Mouse (Mus musculus): ENCODE measurements around the gene 2510002D24Rik. TPM values are rescaled to one million over a fixed set of nuclear protein-coding genes. Genes with fewer than 3 reads are reported as not detected.
A peak's percentile ranks its signal among the peaks of the same experiment; 100 is the strongest.
"Not testable (repeated sequence)": the region's sequence is repeated elsewhere in the genome, so short reads cannot be mapped to it uniquely, and the experiment has no call there.

The 2510002D24Rik gene
- polyA plus RNA-seq, 1 experiment from 2014 or later = 23.8 TPM

- peak; percentile 88 for DNase-seq
- H3K9ac ChIP-seq = peak within 1 kb of the TSS; percentile 83
- peak; percentile 90 for ATAC-seq (ENCODE audit: low read depth)
- peaks cover 44% of the 10 kb centered on the region for H3K4me1 ChIP-seq (replicated peaks)
- no peaks in the 10 kb centered on the region for H3K9me3 ChIP-seq (replicated peaks)
- under 1% methylated on average over 42 of the region's 42 CpGs for WGBS (ENCODE audit: insufficient replicate concordance)
- peak within 1 kb of the TSS; percentile 80 for H3K4me2 ChIP-seq
- peaks cover 60% of the 10 kb centered on the region for H3K36me3 ChIP-seq
- H3K27me3 ChIP-seq = no peaks in the 10 kb centered on the region
- H3K27ac ChIP-seq = peak within 1 kb of the TSS; percentile 78
- H3K4me3 ChIP-seq (replicated peaks) = peak within 1 kb of the TSS; percentile 73
Measured at GRCm38 (mm10) chr16:18811468-18812384, 24.7 kb upstream of the 2510002D24Rik start, which contains the start of the genes Ufd1 and Cdc45. TSS of gene Ufd1 (plus strand) at chr16:18811779. TSS of gene Cdc45 (minus strand) at chr16:18811987.

GRCm38 (mm10) chr16:18812385-18812910 is 23.9 kb upstream of the 2510002D24Rik start:
- DNase-seq = no peak
- peak overlapping the region; percentile 81 for H3K9ac ChIP-seq
- H3K27me3 ChIP-seq = no peaks in the 10 kb centered on the region
- ATAC-seq (ENCODE audit: low read depth) = peak; percentile 50
- peak overlapping the region; percentile 80 for H3K4me2 ChIP-seq
- H3K4me1 ChIP-seq (replicated peaks) = peaks cover 44% of the 10 kb centered on the region
- WGBS (ENCODE audit: insufficient replicate concordance) = 1% methylated on average over 31 of the region's 31 CpGs
- H3K27ac ChIP-seq = peak overlapping the region; percentile 78
- peaks cover 60% of the 10 kb centered on the region for H3K36me3 ChIP-seq
- no peaks in the 10 kb centered on the region for H3K9me3 ChIP-seq (replicated peaks)
- peak overlapping the region; percentile 73 for H3K4me3 ChIP-seq (replicated peaks)

GRCm38 (mm10) chr16:18822356-18822755 is 14.0 kb upstream of the 2510002D24Rik start:
- Histone ChIP-seq H3K4me3 (replicated peaks) (no peak overlapping the region), H3K4me2 (no peak overlapping the region), H3K27ac (no peak overlapping the region), H3K4me1 (replicated peaks) (peaks cover 21% of the 10 kb centered on the region), H3K9me3 (replicated peaks) (no peaks in the 10 kb centered on the region), H3K9ac (no peak overlapping the region), H3K36me3 (peaks cover 98% of the 10 kb centered on the region), H3K27me3 (no peaks in the 10 kb centered on the region)
- DNase-seq (no peak), ATAC-seq (ENCODE audit: low read depth) (peak; percentile 23; the same call in 1 of the 2 replicates)
- WGBS (ENCODE audit: insufficient replicate concordance) = 25% methylated on average over 1 of the region's 1 CpGs

- Histone ChIP-seq H3K27me3 (no peaks in the 10 kb centered on the region), H3K9me3 (replicated peaks) (no peaks in the 10 kb centered on the region), H3K36me3 (peaks cover 98% of the 10 kb centered on the region), H3K27ac (no peak overlapping the region), H3K9ac (no peak overlapping the region), H3K4me2 (no peak overlapping the region), H3K4me1 (replicated peaks) (peaks cover 21% of the 10 kb centered on the region), H3K4me3 (replicated peaks) (no peak overlapping the region)
- 73% methylated on average over 4 of the region's 4 CpGs for WGBS (ENCODE audit: insufficient replicate concordance)
- ATAC-seq (ENCODE audit: low read depth) (no peak), DNase-seq (no peak)
Measured at GRCm38 (mm10) chr16:18822925-18823324, 13.5 kb upstream of the 2510002D24Rik start.

- 82% methylated on average over 3 of the region's 3 CpGs for WGBS (ENCODE audit: insufficient replicate concordance)
- H3K9me3 ChIP-seq (replicated peaks) = no peaks in the 10 kb centered on the region
- H3K36me3 ChIP-seq = peaks cover 98% of the 10 kb centered on the region
- DNase-seq (no peak), ATAC-seq (ENCODE audit: low read depth) (no peak)
- H3K27ac ChIP-seq = no peak overlapping the region
- H3K4me1 ChIP-seq (replicated peaks) = no peaks in the 10 kb centered on the region
- H3K9ac ChIP-seq = no peak overlapping the region
- H3K4me2 ChIP-seq = no peak overlapping the region
- no peaks in the 10 kb centered on the region for H3K27me3 ChIP-seq
- H3K4me3 ChIP-seq (replicated peaks) = no peak overlapping the region
Measured at GRCm38 (mm10) chr16:18828630-18829029, 7.7 kb upstream of the 2510002D24Rik start.

GRCm38 (mm10) chr16:18829102-18829501 is 7.3 kb upstream of the 2510002D24Rik start:
- no peak for DNase-seq

GRCm38 (mm10) chr16:18833486-18833885 is 2.9 kb upstream of the 2510002D24Rik start:
- no peak overlapping the region for H3K4me3 ChIP-seq (replicated peaks)
- no peak overlapping the region for H3K4me2 ChIP-seq
- DNase-seq = no peak
- no peak overlapping the region for H3K9ac ChIP-seq
- H3K27ac ChIP-seq = no peak overlapping the region
- 86% methylated on average over 2 of the region's 2 CpGs for WGBS (ENCODE audit: insufficient replicate concordance)
- peaks cover 13% of the 10 kb centered on the region for H3K4me1 ChIP-seq (replicated peaks)
- H3K27me3 ChIP-seq = no peaks in the 10 kb centered on the region
- ATAC-seq (ENCODE audit: low read depth) = no peak
- no peaks in the 10 kb centered on the region for H3K9me3 ChIP-seq (replicated peaks)
- H3K36me3 ChIP-seq = peaks cover 74% of the 10 kb centered on the region

More at GRCm38 (mm10) chr16:18829102-18829501, 7.3 kb upstream of the 2510002D24Rik start:
- H3K36me3 ChIP-seq = peaks cover 98% of the 10 kb centered on the region
- H3K4me2 ChIP-seq = no peak overlapping the region
- H3K9ac ChIP-seq = no peak overlapping the region
- WGBS (ENCODE audit: insufficient replicate concordance) = 79% methylated on average over 6 of the region's 6 CpGs
- ATAC-seq (ENCODE audit: low read depth) = no peak
- no peak overlapping the region for H3K27ac ChIP-seq
- H3K9me3 ChIP-seq (replicated peaks) = no peaks in the 10 kb centered on the region
- no peaks in the 10 kb centered on the region for H3K4me1 ChIP-seq (replicated peaks)
- no peak overlapping the region for H3K4me3 ChIP-seq (replicated peaks)
- H3K27me3 ChIP-seq = no peaks in the 10 kb centered on the region

GRCm38 (mm10) chr16:18836073-18836467 is 308 bp upstream of the 2510002D24Rik start:
- ATAC-seq (ENCODE audit: low read depth) (peak; percentile 14; the same call in 1 of the 2 replicates), DNase-seq (no peak)
- WGBS (ENCODE audit: insufficient replicate concordance) = 27% methylated on average over 3 of the region's 3 CpGs
- Histone ChIP-seq H3K36me3 (peaks cover 58% of the 10 kb centered on the region), H3K4me1 (replicated peaks) (peaks cover 13% of the 10 kb centered on the region), H3K9me3 (replicated peaks) (no peaks in the 10 kb centered on the region), H3K9ac (peak overlapping the region; percentile 95; the same call in 1 of the 2 replicates), H3K4me2 (peak overlapping the region; percentile 85), H3K4me3 (replicated peaks) (peak overlapping the region; percentile 90), H3K27ac (no peak overlapping the region; the same call in 1 of the 2 replicates), H3K27me3 (no peaks in the 10 kb centered on the region)

GRCm38 (mm10) chr16:18838346-18838745 is 2.0 kb downstream of the 2510002D24Rik start:
- no peak for DNase-seq
- ATAC-seq (ENCODE audit: low read depth) = no peak
- no peaks in the 10 kb centered on the region for H3K9me3 ChIP-seq (replicated peaks)

GRCm38 (mm10) chr16:18846301-18846820 is 10.0 kb downstream of the 2510002D24Rik start:
- Histone ChIP-seq H3K27me3 (no peaks in the 10 kb centered on the region), H3K4me2 (no peak overlapping the region), H3K36me3 (no peaks in the 10 kb centered on the region), H3K9ac (no peak overlapping the region), H3K4me3 (replicated peaks) (no peak overlapping the region), H3K9me3 (replicated peaks) (no peaks in the 10 kb centered on the region), H3K27ac (no peak overlapping the region), H3K4me1 (replicated peaks) (no peaks in the 10 kb centered on the region)
- DNase-seq (no peak), ATAC-seq (ENCODE audit: low read depth) (no peak)
- WGBS (ENCODE audit: insufficient replicate concordance) = 75% methylated on average over 15 of the region's 15 CpGs

More at GRCm38 (mm10) chr16:18838346-18838745, 2.0 kb downstream of the 2510002D24Rik start:
- H3K27me3 ChIP-seq = no peaks in the 10 kb centered on the region
- no peak overlapping the region for H3K9ac ChIP-seq
- peaks cover 35% of the 10 kb centered on the region for H3K36me3 ChIP-seq
- WGBS (ENCODE audit: insufficient replicate concordance) = 82% methylated on average over 4 of the region's 4 CpGs
- H3K4me2 ChIP-seq = no peak overlapping the region
- no peak overlapping the region for H3K4me3 ChIP-seq (replicated peaks)
- H3K4me1 ChIP-seq (replicated peaks) = peaks cover 13% of the 10 kb centered on the region
- H3K27ac ChIP-seq = no peak overlapping the region

- not testable (repeated sequence) for H3K9ac ChIP-seq; H3K27ac ChIP-seq; H3K27me3 ChIP-seq; H3K4me3 ChIP-seq (replicated peaks); H3K4me1 ChIP-seq (replicated peaks); H3K9me3 ChIP-seq (replicated peaks); ATAC-seq (ENCODE audit: low read depth); H3K4me2 ChIP-seq; DNase-seq; H3K36me3 ChIP-seq
- 79% methylated on average over 15 of the region's 17 CpGs for WGBS (ENCODE audit: insufficient replicate concordance)
Measured at GRCm38 (mm10) chr16:18849521-18850190, 13.3 kb downstream of the 2510002D24Rik start.

Measured in liver, embryonic 13.5 days (tissue).